Mouse (Mus musculus): ENCODE results near the gene Usp49. TPM values are rescaled to one million over a fixed set of nuclear protein-coding genes. Genes with fewer than 3 reads are reported as not detected.

Usp49 gene
- total RNA-seq, 2 experiments from 2014 or later: 9.0 to 10.4 TPM

GRCm38 (mm10) chr17:47706196-47706595 lies 75.7 kb downstream of the Usp49 start:
- intact Hi-C loops (cut with DNase I): no loop called here

GRCm38 (mm10) chr17:47707961-47708360 lies 77.5 kb downstream of the Usp49 start:
- intact Hi-C loops (cut with DNase I): no loop called here
- no peak for DNase-seq (ENCODE audit: low spot score in 2 of 2)

More at GRCm38 (mm10) chr17:47706196-47706595, 75.7 kb downstream of the Usp49 start:
- no peak for DNase-seq (ENCODE audit: low spot score in 2 of 2)

DNA sequence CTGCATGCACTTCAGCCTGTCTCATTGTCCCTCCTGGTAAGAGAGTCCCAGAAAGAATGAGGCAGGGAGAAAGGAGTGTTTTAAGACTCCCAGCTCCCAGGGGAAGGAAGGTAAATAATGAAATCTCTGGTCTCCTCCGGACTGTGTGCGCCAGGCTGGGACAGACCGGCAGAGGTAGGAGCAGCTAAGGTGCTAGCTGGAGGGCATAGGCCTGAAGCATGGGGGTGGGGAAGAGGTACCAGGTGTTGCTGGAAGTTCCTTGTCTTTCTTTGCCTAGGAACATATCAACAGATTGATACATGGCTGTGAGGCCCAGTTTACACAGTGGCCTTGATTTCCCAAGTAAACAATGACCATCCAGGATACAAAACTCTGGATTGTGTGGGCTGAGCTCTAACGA lies 78.5 kb downstream of the Usp49 start:
- DNase-seq (ENCODE audit: low spot score in 2 of 2): no peak
- intact Hi-C loops (cut with DNase I): no loop called here

DNA sequence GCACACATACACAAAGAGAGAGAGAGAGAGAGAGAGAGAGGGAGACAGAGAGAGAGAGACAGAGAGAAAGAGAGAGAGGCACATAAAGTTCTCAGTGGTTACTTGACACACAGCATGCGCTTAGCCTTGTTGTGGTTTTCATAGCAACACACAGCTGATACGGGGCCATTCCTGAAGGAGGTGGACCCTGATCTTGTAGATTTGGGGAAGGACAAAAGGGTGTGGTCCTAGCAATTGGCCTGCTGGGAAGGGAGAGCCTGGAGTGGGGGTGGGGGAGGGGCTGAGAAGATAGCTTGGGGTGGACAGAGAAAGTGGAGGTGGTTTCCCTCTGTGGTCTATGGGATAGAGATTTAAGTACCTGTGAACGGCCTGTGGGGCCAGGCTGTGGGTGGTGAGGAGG lies 79.5 kb downstream of the Usp49 start:
- no peak for DNase-seq (ENCODE audit: low spot score in 2 of 2)
- intact Hi-C loops (cut with DNase I): no loop called here

- intact Hi-C loops (cut with DNase I): no loop called here
- no peak for DNase-seq (ENCODE audit: low spot score in 2 of 2)
These were observed 81.4 kb downstream of the Usp49 start for GRCm38 (mm10) chr17:47711883-47712282.

- DNase-seq (ENCODE audit: low spot score in 2 of 2): no peak
These were observed 82.5 kb downstream of the Usp49 start for GRCm38 (mm10) chr17:47712889-47713571.

GRCm38 (mm10) chr17:47715037-47715436 lies 84.5 kb downstream of the Usp49 start:
- DNase-seq (ENCODE audit: low spot score in 2 of 2): no peak
- intact Hi-C loops (cut with DNase I): no loop called here

More at GRCm38 (mm10) chr17:47712889-47713571, 82.5 kb downstream of the Usp49 start:
- intact Hi-C loops (cut with DNase I): no loop called here

DNA sequence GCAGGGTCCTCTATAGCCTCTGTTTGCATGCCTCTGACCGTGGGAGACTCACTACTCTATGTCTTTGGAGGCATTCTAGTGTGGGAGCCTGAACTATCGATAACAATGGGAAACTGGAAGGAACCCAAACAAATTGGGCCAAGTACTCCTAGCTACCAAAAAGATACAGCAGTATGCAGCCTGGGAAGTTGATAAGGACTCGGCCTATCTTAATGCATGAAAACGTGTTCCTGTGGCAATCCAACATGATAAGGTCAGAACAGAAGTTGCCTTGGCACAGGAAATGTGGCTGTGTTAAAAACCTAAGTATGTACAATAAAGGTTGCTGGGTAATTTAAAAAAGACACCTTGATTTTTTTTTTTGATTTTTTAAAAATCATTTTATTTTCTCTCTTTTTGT lies 90.7 kb downstream of the Usp49 start:
- DNase-seq (ENCODE audit: low spot score in 2 of 2): no peak
- intact Hi-C loops (cut with DNase I): no loop called here

GRCm38 (mm10) chr17:47726566-47726965 lies 96.1 kb downstream of the Usp49 start, which contains the start of gene Pgc:
TSS of gene Pgc (plus strand) at chr17:47726842.
- DNase-seq (ENCODE audit: low spot score in 2 of 2): no peak
- intact Hi-C loops (cut with DNase I): no loop called here

DNA sequence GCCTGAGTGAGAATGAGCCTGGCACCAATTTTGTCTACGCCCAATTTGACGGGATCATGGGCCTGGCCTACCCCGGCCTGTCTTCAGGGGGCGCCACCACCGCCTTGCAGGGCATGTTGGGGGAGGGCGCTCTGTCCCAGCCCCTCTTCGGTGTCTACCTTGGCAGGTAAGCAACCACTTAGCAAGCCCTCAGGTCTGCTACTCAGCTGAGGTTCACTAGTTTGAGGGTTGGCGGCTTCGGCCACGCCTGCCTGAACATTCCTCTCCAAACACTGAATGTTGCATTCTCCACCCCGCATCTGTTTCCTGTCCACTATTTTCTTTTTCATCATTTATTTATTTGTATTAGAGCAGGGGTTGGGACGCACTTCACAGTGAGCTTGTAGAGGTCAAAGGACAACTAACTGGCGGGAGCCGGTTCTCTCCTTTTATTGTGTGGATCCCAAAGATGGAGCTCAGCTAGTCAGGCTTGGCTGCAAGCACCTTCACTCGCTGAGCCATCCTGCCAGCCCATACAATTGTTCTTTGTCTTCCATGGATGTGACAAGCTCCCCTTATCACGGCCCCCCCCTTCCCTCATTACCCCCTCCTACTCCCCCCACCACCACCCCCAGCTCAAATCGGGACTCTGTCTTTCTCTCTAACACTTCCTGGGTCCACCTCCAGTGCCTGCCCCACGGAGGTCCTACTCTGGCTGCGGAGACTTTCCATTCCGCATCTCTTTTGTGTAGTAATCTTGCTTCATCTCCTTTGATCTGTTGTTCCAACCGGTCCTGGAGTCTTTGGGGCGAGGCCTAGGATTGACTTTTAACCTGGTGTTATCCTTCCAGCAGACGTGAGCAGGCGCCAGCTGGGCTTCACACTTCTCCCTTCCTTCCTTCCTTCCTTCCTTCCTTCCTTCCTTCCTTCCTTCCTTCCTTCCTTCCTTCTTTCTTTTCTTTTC lies 100.4 kb downstream of the Usp49 start:
- DNase-seq (ENCODE audit: low spot score in 2 of 2): no peak

DNA sequence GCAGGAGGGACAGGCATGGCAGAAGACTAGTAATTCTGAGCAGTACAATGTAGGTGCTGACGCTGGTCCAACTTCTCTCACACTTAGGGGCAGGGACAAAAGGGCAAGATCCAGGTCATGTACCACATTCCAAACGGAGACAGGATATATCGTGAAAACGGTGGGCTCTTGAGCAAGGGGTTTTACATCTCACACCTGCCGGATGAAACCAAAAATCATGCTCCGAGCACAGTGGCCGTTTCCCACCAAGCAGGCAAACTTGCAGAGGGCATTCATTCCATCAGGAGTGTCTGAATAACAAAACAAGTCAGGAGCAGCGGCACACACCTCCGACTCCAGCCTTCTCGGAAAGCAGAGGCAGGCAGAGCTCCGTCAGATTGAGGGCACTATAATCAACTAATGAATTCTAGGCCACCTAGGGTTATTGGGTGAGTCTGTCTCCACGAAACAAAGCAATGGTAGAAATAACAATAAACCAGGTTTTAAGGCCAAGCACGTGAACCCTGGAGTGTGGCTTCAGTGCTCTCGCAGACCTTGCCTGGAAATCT lies 105.1 kb downstream of the Usp49 start:
- no peak for DNase-seq (ENCODE audit: low spot score in 2 of 2)
- intact Hi-C loops (cut with DNase I): loop anchor here (5.0 kb wide), 1 partner anchor 38 kb away; no protein-coding TSS in a partner anchor

More for the DNA sequence above, 100.4 kb downstream of the Usp49 start:
- intact Hi-C loops (cut with DNase I): no loop called here

Other genes with a start within 250 kb of the Usp49 start
- gene Guca1b, start 245.3 kb upstream of the Usp49 start, total RNA-seq (2021): under 1 TPM; 0.72 to 0.77 TPM
- gene Guca1a, start 230.1 kb upstream of the Usp49 start, total RNA-seq (2021): under 1 TPM in 1 of 2 experiments, not detected in 1; 0.40 TPM
- gene AI661453, start 194.1 kb upstream of the Usp49 start, total RNA-seq (2021): under 1 TPM; 0.23 to 0.59 TPM
- not detected for gene 1700001C19Rik, start 193.3 kb upstream of the Usp49 start, total RNA-seq (2021)
- 10 to 100 TPM; 14.6 to 17.1 TPM for gene Taf8, start 128.4 kb upstream of the Usp49 start, total RNA-seq (2021)
- gene Ccnd3, start 125.6 kb upstream of the Usp49 start, total RNA-seq (2021): 10 to 100 TPM; 30.1 to 30.7 TPM
- gene Bysl, start 19.2 kb upstream of the Usp49 start, total RNA-seq (2021): 10 to 100 TPM; 21.0 to 21.1 TPM
- 10 to 100 TPM; 20.8 to 28.9 TPM for gene Med20, start 19.1 kb upstream of the Usp49 start, total RNA-seq (2021)
- 1 to 10 TPM; 5.8 to 7.4 TPM for gene Gm20517, start 19.1 kb upstream of the Usp49 start, total RNA-seq (2021)
- 100 to 1,000 TPM; 218 to 227 TPM for gene Tomm6, start 57.7 kb downstream of the Usp49 start, total RNA-seq (2021)
- 10 to 100 TPM; 23.4 to 26.1 TPM for gene Frs3, start 58.3 kb downstream of the Usp49 start, total RNA-seq (2021)
- 1 to 10 TPM; 4.7 to 5.3 TPM for gene Gm21981, start 63.8 kb downstream of the Usp49 start, total RNA-seq (2021)
- gene Prickle4, start 64.0 kb downstream of the Usp49 start, total RNA-seq (2021): 1 to 10 TPM; 5.0 to 5.5 TPM
- gene Pgc, start 96.2 kb downstream of the Usp49 start, total RNA-seq (2021): not detected
- gene Tfeb, start 106.3 kb downstream of the Usp49 start, total RNA-seq (2021): 10 to 100 TPM in 1 of 2 experiments, 1 to 10 TPM in 1; 8.0 to 13.3 TPM
- gene Mdfi, start 204.0 kb downstream of the Usp49 start, total RNA-seq (2021): 1 to 10 TPM in 1 of 2 experiments, under 1 TPM in 1; 0.77 to 1.6 TPM